Mouse (Mus musculus) cerebellum, adult 18-20 months (tissue): ENCODE measurements at regions not wholly inside any gene's neighbourhood (a gene's known extent, or its start where the extent isn't known, plus 50 kb on each side); places are given as distances from the start of the nearest gene placed in this dataset.
A peak's percentile ranks its signal among the peaks of the same experiment; 100 is the strongest.

Experiments used
- DNase-seq, 2 experiments: peaks; one replicate each; pipeline ENCODE4 v3.0.0; 2021

DNA sequence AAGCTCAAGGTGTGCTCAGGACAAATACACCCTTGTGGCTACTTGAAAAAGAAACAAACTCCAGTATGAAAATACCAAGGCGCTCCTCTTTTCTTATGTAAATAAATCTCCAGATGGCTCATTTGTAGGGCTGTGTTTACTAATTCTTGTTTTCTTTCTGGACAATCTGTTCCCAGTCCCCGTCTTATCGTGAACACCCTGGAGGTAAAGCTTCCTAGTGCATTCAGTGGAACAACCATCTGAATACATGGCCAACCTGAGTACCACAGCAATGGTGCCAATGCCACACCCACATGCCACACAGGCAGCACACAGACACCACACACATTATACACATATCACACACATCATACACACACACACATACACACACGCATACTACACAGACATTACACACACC, 396.1 kb downstream of the Wdr11 start:
- no peak for DNase-seq

DNA sequence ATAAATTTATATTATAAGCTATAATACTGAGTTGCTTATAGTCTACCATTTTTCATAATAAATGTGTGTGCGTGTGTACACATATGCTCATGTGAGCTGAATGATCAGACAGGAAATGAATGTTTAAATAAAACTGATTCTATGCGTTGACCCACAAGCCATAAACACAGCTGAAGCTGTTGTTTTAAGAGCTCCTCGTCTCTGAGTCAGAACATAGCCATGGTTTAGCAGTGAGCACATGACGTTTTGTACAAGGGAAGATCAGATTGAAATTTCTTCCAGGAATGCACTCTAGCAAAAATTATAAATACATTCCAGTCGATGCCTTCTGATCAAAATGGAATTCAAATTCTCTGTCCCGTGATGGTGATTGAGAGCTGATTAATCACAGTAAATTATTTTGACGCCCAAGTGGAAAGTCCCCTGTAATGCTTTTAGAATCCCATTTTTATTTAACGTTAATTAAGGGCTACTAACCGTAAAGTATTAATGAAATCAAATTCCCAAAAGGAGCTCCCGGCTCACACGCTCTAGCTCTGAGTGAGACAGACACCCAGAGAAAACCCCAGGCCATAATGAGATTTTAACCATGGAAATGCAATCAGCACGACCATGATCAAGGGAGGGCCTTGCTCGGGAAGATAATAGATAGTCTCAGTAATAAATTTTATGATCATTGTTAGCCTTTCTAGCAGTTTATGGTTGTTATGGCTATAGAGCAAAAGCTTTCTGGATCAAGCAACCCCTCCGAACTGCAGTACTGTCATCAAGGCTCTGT, 402.0 kb downstream of the Wdr11 start:
- no peak for DNase-seq

GRCm38 (mm10) chr7:129995529-129995928, 403.9 kb downstream of the Wdr11 start:
- no peak for DNase-seq

DNA sequence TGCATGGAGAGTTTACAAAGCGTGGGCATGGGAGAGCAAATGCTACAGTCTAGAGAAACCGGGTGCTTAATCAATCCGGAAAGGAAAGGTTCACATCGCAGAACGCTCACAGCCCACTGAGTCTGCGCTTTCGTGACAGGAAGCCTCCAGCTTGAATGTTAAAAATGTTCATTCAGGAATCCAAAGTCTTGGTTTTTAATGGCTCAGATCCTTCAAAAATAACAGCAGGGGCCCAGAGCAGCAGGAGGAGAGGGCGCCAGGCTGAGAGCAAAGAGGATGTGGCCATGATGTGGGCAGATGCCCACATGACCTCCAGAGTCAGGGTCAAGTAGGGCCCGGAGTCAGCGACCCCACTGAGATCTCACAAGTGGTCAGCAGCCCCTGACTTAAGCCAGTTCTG, 409.4 kb downstream of the Wdr11 start:
- DNase-seq = peak in 1 of 2 experiments; percentile 7

DNA sequence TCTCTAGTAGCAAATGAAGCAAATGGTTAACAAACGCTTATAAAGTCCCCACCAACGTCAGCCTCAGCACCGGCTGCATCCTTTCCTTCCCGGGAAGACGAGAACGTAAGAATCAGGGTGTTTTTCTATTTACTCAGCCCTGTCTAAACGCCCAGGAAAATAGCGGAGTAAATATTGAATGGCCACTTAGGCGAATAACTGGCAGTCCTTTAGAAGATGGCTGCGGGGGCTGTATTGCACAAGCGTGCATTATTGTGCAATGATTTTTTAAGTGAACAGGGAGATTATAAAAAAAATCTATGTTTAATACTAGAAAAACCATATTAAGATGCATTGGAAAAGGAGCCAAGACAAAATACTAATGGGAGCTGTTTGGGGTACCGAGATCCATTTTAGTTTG, 410.3 kb downstream of the Wdr11 start:
- DNase-seq = no peak

DNA sequence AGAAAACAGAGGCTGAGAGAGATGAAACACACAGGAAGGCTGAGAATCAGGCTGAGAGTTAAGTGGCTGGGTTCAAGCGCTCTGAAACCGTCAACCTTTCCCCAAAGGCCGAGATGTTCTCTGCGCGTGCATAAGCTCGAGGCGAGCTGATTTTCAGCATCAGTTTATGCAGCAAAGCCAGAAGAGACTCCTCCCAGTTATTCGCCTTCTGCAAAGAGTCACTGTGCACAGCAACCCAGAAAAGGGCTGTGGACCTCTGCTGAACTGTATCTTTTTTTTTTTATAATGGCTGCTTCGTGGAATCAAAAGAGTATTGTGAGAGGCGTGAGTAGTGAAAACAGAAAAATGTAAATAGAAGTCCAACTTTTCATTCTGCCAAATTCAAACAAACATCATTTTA, 413.7 kb downstream of the Wdr11 start:
- no peak for DNase-seq

DNA sequence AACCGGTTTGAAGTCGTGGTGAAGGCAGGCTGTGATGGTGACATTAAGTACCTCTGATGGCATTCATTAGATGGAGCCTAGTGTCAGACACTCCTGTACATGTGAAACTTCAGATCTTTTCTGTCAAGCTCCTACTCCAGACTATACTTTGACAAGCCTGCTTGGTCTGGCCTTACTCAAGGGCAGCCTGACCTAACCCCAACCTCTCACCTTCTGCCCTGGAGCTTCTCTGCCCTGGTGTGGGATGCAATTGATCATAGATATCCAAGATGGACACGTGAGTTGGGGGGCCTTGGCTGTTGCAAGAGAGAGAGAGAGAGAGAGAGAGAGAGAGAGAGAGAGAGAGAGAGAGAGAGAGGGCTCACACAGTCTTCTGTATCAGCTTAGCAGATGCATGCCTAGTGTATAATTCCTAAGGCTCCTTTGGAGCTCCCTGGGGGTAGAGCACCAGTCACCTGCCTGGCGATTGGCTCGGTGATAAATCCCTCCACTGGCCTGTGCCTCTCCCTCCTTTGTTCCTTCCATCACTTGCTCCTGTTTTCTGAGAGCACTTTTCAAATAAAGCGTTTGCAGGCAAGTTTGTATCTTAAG, 416.4 kb downstream of the Wdr11 start:
- no peak for DNase-seq

DNA sequence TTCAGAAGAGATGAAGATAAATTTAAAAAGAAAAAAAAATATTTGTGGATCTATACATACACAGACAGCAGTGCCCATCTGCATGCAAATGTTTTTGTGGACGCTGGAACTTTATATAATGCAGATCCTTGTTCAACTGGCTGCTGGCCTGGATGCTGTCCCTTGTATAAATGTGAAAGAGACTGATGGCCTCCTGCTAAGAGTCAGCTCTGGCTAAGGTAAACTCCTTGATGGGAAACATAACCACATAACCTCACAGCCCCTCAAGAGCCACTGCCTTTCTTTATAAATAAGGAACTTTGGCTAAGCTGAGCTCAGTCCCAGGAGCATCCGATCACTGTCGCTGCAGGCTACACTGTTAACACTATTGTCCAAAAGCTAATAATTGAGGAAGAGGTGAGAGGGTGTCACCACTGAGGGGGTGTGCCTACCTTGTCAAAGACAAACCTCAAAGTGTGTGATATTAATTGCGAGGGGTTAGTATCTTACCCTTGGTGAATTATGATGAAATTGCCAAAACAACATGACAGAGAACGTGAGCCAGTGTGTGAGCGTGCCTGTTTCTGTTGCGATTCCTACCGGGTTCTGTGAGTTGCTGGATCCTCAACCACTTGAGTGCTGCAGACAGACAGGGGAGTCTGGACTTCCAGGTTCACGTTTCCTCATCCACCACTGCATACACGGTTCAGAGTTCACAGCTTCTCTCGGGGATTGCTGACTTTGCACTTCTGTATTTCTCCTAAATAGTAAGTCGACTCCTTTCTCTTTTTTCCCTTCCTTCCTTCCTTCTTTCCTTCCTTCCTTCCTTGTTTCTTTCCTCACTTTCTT, 417.1 kb downstream of the Wdr11 start:
- DNase-seq = no peak

DNA sequence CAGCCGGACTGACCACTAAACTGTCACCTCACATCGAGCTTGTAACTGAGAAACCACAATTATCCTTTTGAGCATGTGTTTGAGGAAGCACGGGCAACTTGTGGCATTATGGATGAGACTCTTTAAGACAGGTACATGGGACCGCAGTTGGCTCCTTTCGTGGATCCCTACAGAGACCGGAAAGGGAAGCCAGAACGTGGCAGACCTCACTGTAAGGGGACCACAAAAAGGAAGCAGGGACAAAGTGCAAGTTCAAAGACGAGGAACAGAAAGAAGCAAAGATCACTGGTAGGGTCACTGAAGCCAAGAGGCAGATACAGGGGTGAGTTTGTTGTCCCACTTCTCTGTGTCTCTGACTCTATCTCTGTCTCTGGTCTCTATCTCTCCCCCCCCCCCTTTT, 420.4 kb downstream of the Wdr11 start:
- DNase-seq = no peak

DNA sequence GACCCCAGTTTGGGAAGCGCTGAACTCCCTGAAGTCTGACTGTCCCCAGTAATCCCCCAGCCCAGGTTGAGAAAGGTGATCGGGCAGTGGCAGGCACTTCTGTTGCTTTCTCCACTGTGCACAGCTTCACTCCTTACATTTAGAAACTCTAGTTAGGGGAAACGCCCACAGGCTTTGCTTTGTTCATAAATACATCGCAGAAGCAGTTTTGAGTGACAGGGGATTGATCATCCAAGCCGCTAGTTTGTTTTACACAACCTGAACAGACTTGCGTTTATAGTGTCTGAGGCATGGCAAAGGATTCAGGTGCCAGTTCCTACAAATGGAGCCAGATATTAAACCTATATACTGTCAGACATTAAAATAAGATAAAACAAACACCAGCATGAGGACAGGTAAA, 421.4 kb downstream of the Wdr11 start:
- no peak for DNase-seq

GRCm38 (mm10) chr7:130014609-130015008, 422.9 kb downstream of the Wdr11 start:
- DNase-seq = no peak

DNA sequence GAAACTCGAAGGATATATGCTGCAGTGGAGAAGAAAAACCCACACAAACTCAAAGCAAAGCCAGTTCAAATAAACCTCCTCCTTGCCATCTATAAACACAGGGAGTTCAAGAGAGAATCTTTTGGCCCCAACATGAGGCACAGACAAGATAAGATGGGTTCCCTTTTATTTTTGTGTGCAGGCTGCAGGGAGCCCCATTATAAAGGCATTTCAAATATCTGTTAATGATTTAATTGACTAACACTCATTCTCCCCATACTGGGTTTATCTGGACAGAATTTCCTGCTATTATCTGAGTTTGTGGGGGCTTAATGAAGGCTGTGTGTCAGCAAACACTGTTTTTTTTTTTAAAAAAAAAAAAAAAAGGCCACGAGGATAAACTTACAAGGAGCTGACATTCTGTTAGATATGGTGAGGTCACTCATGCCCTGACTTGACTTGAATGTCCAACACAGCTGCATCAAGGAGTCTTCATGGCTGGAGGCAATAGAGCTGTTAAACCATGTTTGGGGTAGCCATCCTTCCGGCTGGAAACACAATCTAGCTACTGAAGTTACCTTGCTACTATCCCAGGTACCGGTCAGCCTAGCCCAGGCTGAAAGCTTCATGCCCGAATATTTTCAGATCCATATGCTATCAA, 423.8 kb downstream of the Wdr11 start:
- DNase-seq = no peak

DNA sequence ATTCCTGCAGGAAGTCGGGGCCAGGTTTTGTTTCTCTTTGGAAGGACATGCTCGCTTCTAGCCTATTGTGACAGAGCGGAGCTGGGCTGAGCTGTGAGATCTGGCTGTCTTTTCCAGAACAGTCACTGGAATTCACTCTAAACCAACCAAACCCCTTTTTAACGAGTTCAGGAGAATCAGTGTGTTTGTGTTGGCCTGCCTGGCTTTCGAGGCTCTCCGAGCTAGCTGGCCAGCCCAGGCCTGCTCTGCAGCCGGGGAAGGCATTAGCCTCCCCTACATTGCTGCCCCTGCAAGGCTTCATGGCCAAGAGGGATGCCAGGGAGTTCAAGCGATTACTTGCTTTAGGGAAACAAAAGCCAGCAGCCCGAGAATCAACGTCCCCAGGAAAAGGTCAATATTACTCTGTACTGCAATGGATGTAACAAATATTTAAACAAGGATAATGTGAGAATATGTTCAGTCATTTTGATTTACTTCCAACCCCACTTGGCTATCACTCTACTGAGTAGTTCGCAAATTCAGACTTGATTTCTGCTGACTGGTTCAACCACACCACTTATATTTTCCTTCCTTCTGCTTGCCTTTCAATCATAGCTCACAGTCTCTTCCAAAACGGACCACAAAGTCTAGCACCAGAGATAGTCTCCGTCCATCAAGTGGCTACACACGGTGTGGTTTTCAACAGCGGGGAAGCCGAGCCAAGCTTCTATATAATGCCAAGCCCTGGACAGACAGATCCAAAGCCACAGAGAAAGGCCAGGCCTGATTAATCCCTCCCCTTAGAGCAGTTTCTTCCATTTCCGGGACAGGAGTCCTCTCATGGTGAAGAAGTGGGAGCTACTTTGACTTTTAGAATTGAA, 424.6 kb downstream of the Wdr11 start:
- DNase-seq = no peak

DNA sequence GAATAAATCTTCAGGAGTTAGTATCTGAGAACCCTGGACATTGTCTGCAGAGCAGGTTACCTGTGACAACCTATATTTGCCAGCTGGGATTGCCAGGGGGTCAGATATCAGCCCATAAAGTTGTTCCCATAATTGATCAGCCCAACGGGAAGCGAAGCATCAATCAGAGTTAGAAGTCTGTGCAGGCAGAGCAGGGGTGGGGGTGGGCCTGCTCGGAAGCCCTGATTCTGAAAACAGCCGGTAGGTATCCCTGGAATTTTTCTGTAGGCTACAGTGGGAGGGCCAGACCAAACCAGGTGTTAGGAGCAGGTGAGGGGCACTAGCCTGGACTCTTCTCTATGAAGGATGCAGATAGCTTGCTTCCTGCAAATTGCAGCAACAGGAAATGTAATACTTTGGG, 427.2 kb downstream of the Wdr11 start:
- no peak for DNase-seq

GRCm38 (mm10) chr7:130028945-130029344, 437.3 kb downstream of the Wdr11 start:
- no peak for DNase-seq

DNA sequence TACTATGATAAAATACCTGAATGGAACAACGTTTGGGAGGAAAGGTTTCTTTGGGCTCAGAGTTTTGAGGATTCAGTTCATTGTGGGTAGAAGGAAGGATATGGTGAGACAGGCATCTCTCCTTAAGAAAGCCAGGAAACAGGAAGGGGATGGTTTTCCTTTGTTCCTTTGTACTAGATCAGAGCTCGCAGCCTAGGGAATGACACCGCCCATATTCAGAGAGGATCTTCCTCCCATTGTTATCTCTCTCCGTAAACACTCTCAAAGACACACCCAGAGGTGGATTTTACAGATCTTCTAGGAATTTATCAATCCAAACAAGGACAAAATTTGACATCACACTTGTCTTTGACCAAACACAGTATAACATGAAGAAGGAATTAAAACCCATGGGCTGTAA, 439.0 kb downstream of the Wdr11 start:
- no peak for DNase-seq

GRCm38 (mm10) chr7:130036235-130036634, 444.6 kb downstream of the Wdr11 start:
- DNase-seq = no peak

DNA sequence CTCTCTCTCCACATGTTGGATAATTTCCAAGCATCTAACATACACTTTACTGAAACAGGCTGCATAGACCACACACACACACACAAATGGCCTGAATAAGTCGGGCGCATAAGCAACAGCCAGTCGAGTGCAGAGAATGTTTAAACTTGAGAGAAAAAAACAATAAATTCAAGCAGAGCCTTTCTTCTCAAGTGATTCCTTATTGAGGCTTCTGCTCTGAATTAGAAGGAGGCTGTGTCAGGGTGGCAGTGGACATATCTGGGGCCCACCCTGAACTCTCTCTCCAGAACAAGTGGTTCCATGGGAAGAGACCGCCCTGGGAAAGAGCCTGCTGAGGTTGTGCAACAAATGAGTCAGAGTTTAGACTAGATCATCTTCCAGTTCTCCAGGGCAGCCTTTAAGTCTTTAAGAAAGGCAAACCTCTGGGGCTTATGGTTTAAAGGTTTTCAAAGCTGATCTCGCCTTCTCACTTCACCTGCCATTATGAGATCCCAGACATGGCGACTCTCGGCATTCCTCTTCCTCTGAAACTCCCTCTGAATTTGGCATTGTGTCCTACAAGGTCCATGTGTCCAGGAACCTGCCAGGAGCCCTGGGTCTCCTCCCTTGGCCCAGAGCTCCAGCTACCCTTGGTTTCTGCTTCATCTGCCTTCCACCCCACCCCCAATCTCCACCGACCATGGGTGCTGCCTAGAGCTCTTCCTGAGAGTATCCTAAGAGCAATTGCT, 445.3 kb downstream of the Wdr11 start:
- DNase-seq = no peak

GRCm38 (mm10) chr7:130037573-130037925, 445.9 kb downstream of the Wdr11 start:
- no peak for DNase-seq

GRCm38 (mm10) chr7:130040596-130040995, 448.9 kb downstream of the Wdr11 start:
- no peak for DNase-seq

GRCm38 (mm10) chr7:130041402-130041965, 449.8 kb downstream of the Wdr11 start:
- DNase-seq = no peak
